Mouse (Mus musculus) embryonic fibroblast, embryonic 13.5 days (primary cell): ENCODE data around the gene Rad17. TPM values are rescaled to one million over a fixed set of nuclear protein-coding genes. Genes with fewer than 3 reads are reported as not detected.

ENCODE experiments used
- H3K27ac ChIP-seq: 2 replicates; pipeline ENCODE4 v1.5.1; 2012; ENCODE audit warnings: low read length, control low read depth, inconsistent platforms; ENCODE audit not compliant: insufficient read depth
- H3K4me1 ChIP-seq: 2 replicates; pipeline ENCODE4 v1.6.1; 2011; ENCODE audit warnings: low read length; ENCODE audit not compliant: control insufficient read depth, insufficient read depth
- H3K4me3 ChIP-seq: 2 replicates; pipeline ENCODE4 v1.5.1; 2011; ENCODE audit warnings: mild to moderate bottlenecking, control low read depth, low read length; ENCODE audit not compliant: insufficient read depth
- CTCF ChIP-seq: IDR thresholded peaks from 2 replicates; pipeline ENCODE4 v1.5.1; 2011; ENCODE audit warnings: mild to moderate bottlenecking, control low read depth, low read length, moderate library complexity, borderline replicate concordance; ENCODE audit not compliant: insufficient read depth
- POLR2A ChIP-seq: IDR thresholded peaks from 2 replicates; pipeline ENCODE4 v1.6.1; 2011; ENCODE audit warnings: low read depth, mild to moderate bottlenecking, control low read depth, low read length, moderate library complexity
- polyA plus RNA-seq: library from polyadenylated mRNA; stranded (reverse); fragments of >200 nt; gene quantifications from 2 replicates; pipeline ENCODE4 v1.2.4, GENCODE M21; 2011; ENCODE audit warnings: low read depth; ENCODE audit not compliant: missing spikeins, insufficient read length

The Rad17 gene
- polyA plus RNA-seq, 1 experiment: 22.0 TPM

DNA sequence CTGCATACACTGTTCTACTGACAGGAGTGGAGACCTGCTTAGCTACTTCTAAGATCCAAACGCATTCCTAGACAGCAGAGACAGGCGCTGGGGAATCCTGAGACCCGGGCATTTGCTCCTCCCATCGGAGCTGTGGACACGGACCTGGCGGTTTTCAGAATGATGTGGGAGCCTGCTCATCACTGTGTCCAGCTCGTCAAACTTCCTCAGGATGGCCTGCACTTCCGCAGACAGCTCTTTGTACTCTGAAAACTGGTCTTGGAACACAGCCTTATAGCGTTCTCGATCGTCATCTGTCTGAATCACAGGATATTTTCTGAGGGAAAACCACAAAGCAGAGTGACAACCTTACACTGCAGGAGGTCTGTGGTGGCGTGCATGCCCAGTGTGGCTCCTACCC, 50.5 kb downstream of the Rad17 start:
- Histone ChIP-seq H3K4me1 (no peaks in the 10 kb centered on the region), H3K27ac (no peak overlapping the region), H3K4me3 (no peak overlapping the region)
- TF ChIP-seq POLR2A (no peak), CTCF (no peak)

DNA sequence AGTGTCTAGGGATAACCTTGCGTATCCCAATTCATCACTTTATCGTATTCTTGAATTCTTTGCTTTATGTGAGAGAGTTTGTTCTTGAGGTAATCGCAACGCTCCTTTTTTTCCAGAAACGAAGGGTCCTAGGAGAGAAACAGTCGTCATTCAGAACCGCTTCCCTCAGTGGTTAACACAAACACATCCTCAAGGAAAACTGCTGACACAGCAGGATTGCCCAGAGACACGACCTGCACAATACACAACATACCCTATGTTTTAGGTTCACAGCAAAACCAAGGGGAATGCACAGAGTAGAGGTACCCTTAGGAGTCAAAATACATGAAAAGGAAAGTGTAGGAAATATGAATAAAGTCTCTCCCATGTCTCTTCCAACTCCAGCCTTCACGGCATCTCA, 53.6 kb downstream of the Rad17 start:
- Histone ChIP-seq H3K4me1 (no peaks in the 10 kb centered on the region), H3K27ac (no peak overlapping the region), H3K4me3 (no peak overlapping the region)
- no peak for TF ChIP-seq CTCF
- no peak for TF ChIP-seq POLR2A

DNA sequence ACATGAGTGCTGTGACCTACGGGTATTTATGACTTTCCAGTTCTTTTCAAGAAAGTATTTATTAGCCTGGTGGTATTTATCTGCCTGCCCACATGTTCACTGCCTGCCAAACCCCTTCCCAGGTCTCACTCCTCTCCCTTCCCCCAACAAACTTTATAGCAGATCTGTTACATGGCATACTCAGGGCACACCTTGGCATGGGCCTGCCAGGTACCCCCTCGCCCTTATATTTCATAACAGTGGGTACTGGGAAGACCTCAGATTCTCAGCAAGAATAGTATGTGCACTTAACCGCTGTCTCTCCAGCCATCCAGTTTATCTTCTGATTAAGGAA, 55.3 kb downstream of the Rad17 start:
- TF ChIP-seq CTCF: no peak
- TF ChIP-seq POLR2A: no peak
- Histone ChIP-seq H3K4me3 (no peak overlapping the region), H3K27ac (no peak overlapping the region), H3K4me1 (no peaks in the 10 kb centered on the region)

DNA sequence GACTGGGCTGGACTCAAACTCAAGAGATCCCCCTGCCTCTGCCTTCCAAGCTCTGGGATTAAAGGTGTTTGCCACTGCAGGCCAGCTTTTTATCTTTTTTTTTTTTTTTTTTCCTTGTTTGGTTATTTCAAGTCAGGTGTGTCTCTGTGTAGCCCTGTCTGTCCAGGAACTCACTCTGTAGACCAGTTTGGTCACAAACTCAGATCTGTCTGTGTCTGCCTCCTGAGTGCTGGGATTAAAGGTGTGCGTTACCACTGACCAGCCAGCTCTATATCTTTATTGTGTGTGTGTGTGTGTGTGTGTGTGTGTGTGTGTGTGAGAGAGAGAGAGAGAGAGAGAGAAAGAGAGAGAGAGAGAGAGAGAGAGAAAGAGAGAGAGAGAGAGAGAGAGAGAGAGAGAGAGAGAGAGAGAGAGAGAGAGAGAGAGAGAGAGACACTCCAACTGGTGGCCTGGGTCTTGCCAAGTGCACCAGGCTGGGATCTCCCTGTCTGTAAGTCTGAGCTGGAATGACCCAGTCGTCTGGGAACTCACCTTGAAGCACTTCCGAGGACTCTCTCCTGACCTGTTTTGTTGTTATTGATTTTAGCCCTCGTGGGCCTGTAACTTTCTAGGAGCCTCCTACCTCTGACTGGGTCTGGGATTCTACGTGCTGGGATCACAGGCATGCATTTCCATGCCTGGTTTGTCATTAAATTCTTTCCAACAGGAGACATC, 55.9 kb downstream of the Rad17 start:
- no peak overlapping the region for H3K4me3 ChIP-seq
- TF ChIP-seq CTCF (no peak), POLR2A (no peak)
- H3K4me1 ChIP-seq: no peaks in the 10 kb centered on the region
- no peak overlapping the region for H3K27ac ChIP-seq

DNA sequence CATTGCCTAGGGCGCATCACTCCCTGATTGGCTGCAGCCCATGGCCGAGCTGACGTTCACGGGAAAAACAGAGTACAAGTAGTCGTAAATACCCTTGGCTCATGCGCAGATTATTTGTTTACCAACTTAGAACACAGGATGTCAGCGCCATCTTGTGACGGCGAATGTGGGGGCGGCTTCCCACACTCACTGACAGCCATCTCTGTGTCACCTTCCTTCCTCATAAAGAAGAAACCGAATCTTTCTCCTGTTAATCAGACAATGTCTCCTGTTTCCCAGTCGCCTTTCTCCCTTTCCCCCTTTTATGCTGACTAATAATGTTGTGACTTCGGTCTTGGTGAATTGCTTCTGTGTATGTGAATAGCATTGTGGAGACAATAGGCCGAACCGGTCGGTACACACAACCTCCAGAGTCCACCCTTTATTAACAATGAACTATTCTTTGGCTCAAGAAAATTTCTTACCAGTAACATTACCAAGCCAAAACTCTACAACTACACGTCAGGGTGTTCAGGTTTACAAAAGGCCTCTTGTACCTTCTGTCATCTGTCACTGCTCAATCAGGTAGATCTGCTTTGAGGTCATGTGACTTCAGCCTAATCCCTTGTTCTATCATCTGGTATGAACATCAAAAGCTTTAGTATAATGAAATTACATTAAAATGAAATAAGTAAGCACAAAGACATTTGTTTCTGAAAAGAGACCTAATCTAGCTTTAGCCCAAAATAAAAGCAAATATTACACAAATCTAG, 56.6 kb downstream of the Rad17 start:
- H3K4me3 ChIP-seq: no peak overlapping the region
- no peak overlapping the region for H3K27ac ChIP-seq
- no peaks in the 10 kb centered on the region for H3K4me1 ChIP-seq
- TF ChIP-seq CTCF (no peak), POLR2A (no peak)

DNA sequence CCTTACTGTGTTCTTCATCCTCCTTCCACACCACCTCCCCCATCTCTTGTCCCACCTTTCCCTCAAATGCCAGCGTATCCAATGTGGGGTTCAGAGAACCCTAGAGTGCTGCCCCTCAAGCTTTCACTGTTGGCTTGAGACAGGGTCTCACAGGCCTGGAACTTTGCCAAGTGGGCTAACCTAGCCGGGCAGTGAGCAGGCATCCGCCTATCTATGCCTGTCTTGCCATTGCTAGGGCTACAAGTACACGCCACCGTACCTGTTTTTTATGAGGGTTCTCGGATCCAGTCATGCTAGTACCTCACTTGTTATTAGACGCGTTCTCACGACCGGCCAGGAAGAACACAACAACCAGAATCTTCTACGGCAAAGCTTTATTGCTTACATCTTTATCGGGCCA, 62.2 kb downstream of the Rad17 start:
- H3K4me3 ChIP-seq: no peak overlapping the region
- H3K4me1 ChIP-seq: no peaks in the 10 kb centered on the region
- no peak overlapping the region for H3K27ac ChIP-seq
- no peak for TF ChIP-seq POLR2A
- TF ChIP-seq CTCF: no peak

DNA sequence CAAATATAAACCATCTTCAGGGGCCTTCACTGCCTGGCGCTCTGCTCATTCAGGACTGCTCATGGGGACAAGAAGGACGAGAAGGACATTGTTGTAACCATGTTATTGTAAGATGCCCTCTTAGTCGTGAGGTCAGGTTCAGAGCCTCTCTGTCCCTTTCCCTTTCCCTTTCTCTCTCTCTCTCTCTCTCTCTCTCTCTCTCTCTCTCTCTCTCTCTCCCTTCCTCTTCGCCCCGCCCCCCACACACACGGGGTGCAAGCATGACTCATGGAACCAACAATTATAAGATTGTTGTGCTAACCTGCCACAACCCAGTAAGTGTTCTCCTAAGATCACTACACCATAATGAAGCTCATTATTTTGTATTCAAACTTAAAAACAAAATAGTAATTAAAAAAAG, 68.7 kb downstream of the Rad17 start:
- Histone ChIP-seq H3K4me3 (no peak overlapping the region), H3K27ac (no peak overlapping the region), H3K4me1 (0 out of 2 replicates have a peak, but pooled peaks cover 3% of the 10 kb centered on the region)
- no peak for TF ChIP-seq POLR2A
- TF ChIP-seq CTCF: no peak

DNA sequence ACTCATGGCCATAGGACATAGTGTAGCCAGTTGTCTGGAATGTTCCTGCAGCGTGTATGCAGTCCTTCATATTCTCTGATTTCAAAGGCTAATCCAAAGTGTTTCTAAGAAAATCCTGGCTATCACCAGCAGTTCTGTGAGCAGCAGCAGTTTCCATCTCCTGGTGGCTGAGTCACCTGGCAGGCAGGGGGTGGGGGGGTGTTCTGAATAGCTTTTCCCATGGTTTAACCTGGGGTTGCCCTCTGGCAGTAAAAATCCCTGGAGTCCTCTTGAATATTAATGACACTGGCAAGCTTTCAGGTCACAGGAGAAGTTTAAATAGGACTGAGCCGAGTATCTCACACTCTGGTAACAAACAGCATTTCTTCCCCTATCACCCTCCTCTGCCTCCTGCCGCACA, 69.2 kb downstream of the Rad17 start:
- Histone ChIP-seq H3K27ac (no peak overlapping the region), H3K4me3 (no peak overlapping the region), H3K4me1 (0 out of 2 replicates have a peak, but pooled peaks cover 3% of the 10 kb centered on the region)
- TF ChIP-seq POLR2A (no peak), CTCF (no peak)

DNA sequence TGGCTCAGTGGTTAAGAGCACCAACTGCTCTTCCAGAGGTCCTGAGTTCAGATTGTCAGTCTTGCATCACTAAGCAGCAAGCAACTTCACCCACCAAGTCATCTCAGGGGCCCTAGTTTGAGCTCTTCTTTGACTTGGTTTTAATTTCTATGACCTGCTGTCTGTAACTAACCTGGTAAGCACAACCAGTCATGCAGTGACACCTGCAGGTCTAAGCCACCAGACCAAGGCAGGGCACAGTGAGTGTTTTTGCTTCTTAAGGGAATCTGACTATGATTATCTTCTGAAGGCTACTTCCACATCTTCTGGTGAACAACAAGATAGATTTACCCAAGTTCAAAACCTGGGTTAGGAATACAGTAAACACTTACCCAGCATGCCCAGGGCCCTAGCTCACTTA, 70.9 kb downstream of the Rad17 start:
- Histone ChIP-seq H3K4me1 (0 out of 2 replicates have a peak, but pooled peaks cover 3% of the 10 kb centered on the region), H3K27ac (no peak overlapping the region), H3K4me3 (no peak overlapping the region)
- TF ChIP-seq CTCF (no peak), POLR2A (no peak)

DNA sequence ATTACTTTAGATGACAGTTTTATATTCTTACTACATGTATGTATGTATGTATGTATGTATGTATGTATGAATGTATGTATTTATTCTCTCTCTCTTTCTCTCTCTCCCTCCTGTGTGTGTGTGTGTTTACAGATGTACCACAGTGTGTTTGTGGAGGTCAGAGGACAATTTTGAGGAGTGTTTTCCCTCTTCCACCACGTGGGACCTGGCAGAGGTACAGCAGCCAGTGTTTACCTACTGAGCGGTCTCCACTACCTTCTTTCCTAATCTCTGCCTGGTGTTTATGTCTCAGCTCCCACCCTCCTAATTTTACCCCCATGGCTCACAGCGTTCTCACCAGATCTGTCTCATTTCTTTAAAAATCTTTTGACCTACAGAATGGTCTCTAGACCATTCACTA, 71.6 kb downstream of the Rad17 start:
- Histone ChIP-seq H3K4me3 (no peak overlapping the region), H3K4me1 (0 out of 2 replicates have a peak, but pooled peaks cover 3% of the 10 kb centered on the region), H3K27ac (no peak overlapping the region)
- TF ChIP-seq CTCF (no peak), POLR2A (no peak)
